Mouse (Mus musculus) kidney, embryonic 15.5 days (tissue): ENCODE measurements around the gene Tulp2. TPM values are rescaled to one million over a fixed set of nuclear protein-coding genes. Genes with fewer than 3 reads are reported as not detected.

Source experiments
- ATAC-seq: fragments of 200-750 bp; cut with Nextera tagmentation; replicated peaks from 2 replicates; pipeline ENCODE4 v1.8.0; 2017; ENCODE audit warnings: moderate TSS enrichment; ENCODE audit not compliant: low FRiP score
- H3K27ac ChIP-seq: fragments of 300-500 bp; sonication (generic); 2 replicates; pipeline ENCODE4 v1.5.1; 2015; ENCODE audit warnings: mild to moderate bottlenecking, inconsistent platforms
- H3K27me3 ChIP-seq: fragments of 300-500 bp; sonication (generic); 2 replicates; pipeline ENCODE4 v1.6.1; 2015; ENCODE audit warnings: inconsistent platforms
- H3K36me3 ChIP-seq: fragments of 300-500 bp; sonication (generic); 2 replicates; pipeline ENCODE4 v1.6.1; 2015; ENCODE audit warnings: inconsistent platforms
- H3K4me1 ChIP-seq: fragments of 300-500 bp; sonication (generic); 2 replicates; pipeline ENCODE4 v1.6.1; 2015; ENCODE audit warnings: inconsistent platforms
- H3K4me2 ChIP-seq: fragments of 300-500 bp; sonication (generic); 2 replicates; pipeline ENCODE4 v1.6.1; 2015; ENCODE audit warnings: moderate library complexity, mild to moderate bottlenecking, inconsistent platforms
- H3K4me3 ChIP-seq: fragments of 300-500 bp; sonication (generic); replicated peaks from 2 replicates; pipeline ENCODE4 v1.5.1; 2015; ENCODE audit warnings: mild to moderate bottlenecking, inconsistent platforms
- H3K9ac ChIP-seq: fragments of 300-500 bp; sonication (generic); 2 replicates; pipeline ENCODE4 v1.6.1; 2015; ENCODE audit warnings: mild to moderate bottlenecking, inconsistent platforms
- H3K9me3 ChIP-seq: fragments of 300-500 bp; sonication (generic); replicated peaks from 2 replicates; pipeline ENCODE4 v1.6.1; 2016; ENCODE audit warnings: inconsistent platforms
- WGBS: fragments of 180-500 bp; shearing (Covaris S2); methylation state at CpG from one replicate; pipeline ENCODE4 v1.1.7; 2015; ENCODE audit warnings: mixed read lengths; 5-methylcytosine and 5-hydroxymethylcytosine counted together
- polyA plus RNA-seq: library from polyadenylated mRNA; unstranded; fragments of >200 nt; fragmentation: Nextera tagmentation; extraction: Ambion mirVana; gene quantifications from 2 replicates; pipeline ENCODE4 v1.2.1, GENCODE M21; 2015

Gene Tulp2
- polyA plus RNA-seq, 1 experiment from 2014 or later: 1.0 TPM

DNA sequence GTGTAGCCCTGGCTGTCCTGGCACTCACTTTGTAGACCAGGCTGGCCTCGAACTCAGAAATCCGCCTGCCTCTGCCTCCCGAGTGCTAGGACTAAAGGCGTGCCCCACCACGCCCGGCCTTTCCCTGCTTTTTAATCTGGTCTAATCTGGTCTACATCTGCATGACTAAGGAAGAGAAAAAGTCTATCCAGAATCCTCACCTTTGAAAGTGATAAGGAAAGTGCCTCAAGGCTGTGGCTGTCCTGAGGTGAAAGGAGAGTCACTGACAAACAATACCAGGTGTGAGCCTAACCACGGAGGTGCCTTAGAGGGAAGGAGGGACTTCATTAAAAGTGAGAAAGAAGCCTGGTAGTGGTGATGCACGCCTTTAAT, 69.8 kb downstream of the Tulp2 start:
- H3K36me3 ChIP-seq: no peaks in the 10 kb centered on the region
- no peaks in the 10 kb centered on the region for H3K9me3 ChIP-seq
- no peak for ATAC-seq
- H3K4me1 ChIP-seq: peaks cover 29% of the 10 kb centered on the region
- H3K27ac ChIP-seq: no peak overlapping the region
- H3K4me2 ChIP-seq: no peak overlapping the region
- H3K9ac ChIP-seq: no peak overlapping the region
- no peak overlapping the region for H3K4me3 ChIP-seq
- H3K27me3 ChIP-seq: no peaks in the 10 kb centered on the region
- WGBS: 78% methylated on average over 8 of the region's 8 CpGs

DNA sequence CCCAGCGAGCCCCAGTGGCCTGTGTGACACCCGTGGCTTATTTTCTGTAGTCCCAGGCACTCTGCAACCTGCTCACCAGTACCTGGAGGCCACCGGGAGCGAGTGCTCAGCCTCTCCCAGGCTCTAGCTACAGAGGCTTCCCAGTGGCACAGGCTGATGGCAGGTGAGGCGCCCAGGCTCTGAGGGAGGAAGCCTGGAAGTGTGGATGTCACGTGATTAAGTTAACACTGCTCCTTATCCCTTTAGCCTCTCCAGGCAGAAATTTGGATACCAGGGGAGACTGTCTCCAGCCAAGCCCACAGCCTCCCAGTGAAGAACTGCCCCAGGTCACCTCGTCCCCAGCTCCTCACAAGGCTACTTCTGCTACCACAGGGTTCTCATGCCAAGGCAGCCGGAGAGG, 71.8 kb downstream of the Tulp2 start:
- Histone ChIP-seq H3K9ac (no peak overlapping the region), H3K4me1 (peaks cover 29% of the 10 kb centered on the region), H3K27me3 (no peaks in the 10 kb centered on the region), H3K4me3 (no peak overlapping the region), H3K27ac (peak overlapping the region; percentile 73), H3K9me3 (no peaks in the 10 kb centered on the region), H3K4me2 (no peak overlapping the region), H3K36me3 (no peaks in the 10 kb centered on the region)
- WGBS: 74% methylated on average over 8 of the region's 8 CpGs
- ATAC-seq: 0 out of 2 replicates have a peak, but pooled peaks have one; percentile 3

DNA sequence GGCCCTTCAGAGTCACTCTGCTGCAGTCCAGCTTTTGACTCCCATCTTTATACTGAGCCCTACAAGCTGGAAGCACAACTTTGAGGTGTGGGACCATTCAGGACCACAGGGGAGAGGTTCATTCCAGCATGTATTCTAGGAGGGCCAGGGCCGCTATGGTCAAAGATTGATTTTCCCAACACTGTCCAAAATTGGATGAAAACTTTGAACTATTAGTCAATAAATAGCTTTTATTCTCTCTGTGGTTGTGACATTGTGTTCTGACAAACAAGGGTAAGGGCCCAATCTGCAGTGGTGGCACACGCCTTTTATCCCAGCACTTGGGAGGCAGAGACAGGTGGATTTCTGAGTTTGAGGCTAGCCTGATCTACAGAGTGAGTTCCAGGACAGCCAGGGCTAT, 72.3 kb downstream of the Tulp2 start:
- peaks cover 34% of the 10 kb centered on the region for H3K4me1 ChIP-seq
- ATAC-seq: 0 out of 2 replicates have a peak, but pooled peaks have one; percentile 4
- no peaks in the 10 kb centered on the region for H3K9me3 ChIP-seq
- H3K4me3 ChIP-seq: no peak overlapping the region
- no peak overlapping the region for H3K4me2 ChIP-seq
- no peak overlapping the region for H3K9ac ChIP-seq
- 94% methylated on average over 2 of the region's 2 CpGs for WGBS
- no peaks in the 10 kb centered on the region for H3K27me3 ChIP-seq
- peak overlapping the region; percentile 73 for H3K27ac ChIP-seq
- no peaks in the 10 kb centered on the region for H3K36me3 ChIP-seq

DNA sequence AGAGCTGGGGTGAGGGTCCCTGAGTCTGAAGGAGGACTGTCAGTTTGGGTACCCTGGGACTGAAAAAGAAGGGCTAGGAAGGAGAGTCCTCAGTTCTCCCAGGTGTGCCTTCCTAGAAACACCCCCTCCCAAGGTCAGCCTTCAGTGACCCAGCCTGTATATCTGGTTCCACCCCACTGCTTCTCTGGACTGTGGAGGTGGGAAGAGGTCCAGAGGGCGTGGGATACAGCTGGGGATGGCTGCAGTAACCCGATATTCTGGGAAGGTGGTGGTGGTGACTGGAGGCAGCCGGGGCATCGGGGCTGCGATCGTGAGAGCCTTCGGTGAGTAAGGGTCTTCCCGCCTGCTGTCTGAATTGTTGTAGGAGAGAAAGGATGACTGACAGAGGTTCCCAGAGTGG, 73.1 kb downstream of the Tulp2 start, which contains the start of gene Hsd17b14:
Gene Hsd17b14 (plus strand): TSS at position 150 of the 400 bp plus-strand sequence.
- peak; percentile 61 for ATAC-seq
- Histone ChIP-seq H3K36me3 (no peaks in the 10 kb centered on the region), H3K4me1 (peaks cover 35% of the 10 kb centered on the region), H3K4me2 (peak within 1 kb of the TSS; percentile 39), H3K9ac (no peak within 1 kb of the TSS), H3K27me3 (no peaks in the 10 kb centered on the region), H3K4me3 (peak within 1 kb of the TSS; percentile 6; the same call in 1 of the 2 replicates), H3K9me3 (no peaks in the 10 kb centered on the region), H3K27ac (peak within 1 kb of the TSS; percentile 73)
- 7% methylated on average over 8 of the region's 8 CpGs for WGBS

DNA sequence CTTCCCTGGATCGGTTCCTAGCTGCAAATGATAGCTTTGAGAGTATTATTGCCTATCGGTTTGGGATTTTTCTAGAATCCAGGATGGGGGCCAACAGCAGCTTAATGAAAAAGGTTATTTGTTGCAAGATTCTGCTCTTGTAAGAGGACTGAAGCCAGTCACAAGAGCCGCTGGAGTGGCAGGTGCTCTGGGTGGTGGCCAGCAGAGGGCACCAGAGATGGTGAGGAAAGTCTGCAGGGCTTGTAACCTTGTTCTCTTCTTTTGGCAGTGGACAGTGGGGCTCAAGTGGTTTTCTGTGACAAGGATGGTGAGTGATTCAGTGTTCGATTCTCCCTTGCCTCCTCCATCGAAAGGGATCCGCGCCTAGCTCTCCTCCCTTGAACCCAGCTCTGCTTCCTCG, 74.1 kb downstream of the Tulp2 start:
- Histone ChIP-seq H3K4me1 (peaks cover 35% of the 10 kb centered on the region), H3K4me3 (no peak overlapping the region), H3K36me3 (no peaks in the 10 kb centered on the region), H3K9me3 (no peaks in the 10 kb centered on the region), H3K9ac (no peak overlapping the region), H3K27ac (0 out of 2 replicates have a peak overlapping the region, but pooled peaks have one; percentile 4), H3K27me3 (no peaks in the 10 kb centered on the region), H3K4me2 (peak overlapping the region; percentile 10)
- WGBS: 21% methylated on average over 8 of the region's 8 CpGs
- ATAC-seq: no peak

DNA sequence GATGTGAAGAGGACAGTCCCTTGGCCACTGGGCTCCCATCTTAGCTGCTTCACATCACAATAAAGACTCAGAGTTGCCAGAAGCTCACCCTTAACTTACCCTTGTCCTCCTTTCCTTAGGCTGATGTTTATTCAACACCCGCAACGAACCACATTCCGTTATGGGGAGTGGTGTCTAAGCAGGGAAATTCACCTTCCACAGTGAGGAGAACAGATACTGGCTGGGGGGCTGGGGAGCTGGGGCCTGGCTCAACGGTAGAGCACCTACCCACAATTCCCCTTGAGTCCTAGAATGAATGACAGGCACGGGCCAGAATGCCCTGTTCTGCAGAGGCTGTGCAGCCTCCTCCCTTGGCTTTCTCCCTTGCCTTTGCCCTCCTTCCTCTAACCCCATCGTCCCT, 77.2 kb downstream of the Tulp2 start:
- ATAC-seq: no peak
- WGBS: 60% methylated on average over 5 of the region's 6 CpGs
- Histone ChIP-seq H3K9ac (no peak overlapping the region), H3K4me3 (no peak overlapping the region), H3K4me2 (no peak overlapping the region), H3K27me3 (no peaks in the 10 kb centered on the region), H3K36me3 (no peaks in the 10 kb centered on the region), H3K9me3 (no peaks in the 10 kb centered on the region), H3K27ac (no peak overlapping the region), H3K4me1 (peaks cover 41% of the 10 kb centered on the region)

DNA sequence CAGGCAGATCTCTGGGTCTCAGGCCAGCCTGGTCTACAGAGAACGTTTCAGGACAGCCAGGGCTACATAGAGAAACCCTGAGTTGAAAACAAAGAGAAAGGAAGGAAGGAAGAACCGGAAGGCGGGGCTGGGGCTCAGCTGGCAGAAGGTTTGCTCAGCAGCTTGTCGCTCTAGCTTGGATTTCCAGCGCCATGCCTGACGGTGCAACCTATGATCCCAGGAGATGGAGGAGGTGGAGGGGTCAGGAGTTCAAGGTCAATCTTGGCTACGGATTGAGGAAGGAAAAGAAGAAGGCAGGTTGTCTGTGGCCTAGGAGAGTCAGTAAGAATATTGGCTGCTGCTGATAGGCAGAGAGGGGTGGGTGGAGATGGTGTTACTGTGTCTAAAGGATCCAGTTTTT, 78.6 kb downstream of the Tulp2 start:
- ATAC-seq: no peak
- Histone ChIP-seq H3K4me2 (no peak overlapping the region), H3K36me3 (no peaks in the 10 kb centered on the region), H3K4me1 (peaks cover 33% of the 10 kb centered on the region), H3K27me3 (no peaks in the 10 kb centered on the region), H3K4me3 (no peak overlapping the region), H3K9ac (no peak overlapping the region), H3K9me3 (no peaks in the 10 kb centered on the region), H3K27ac (no peak overlapping the region)
- WGBS: 77% methylated on average over 7 of the region's 7 CpGs

DNA sequence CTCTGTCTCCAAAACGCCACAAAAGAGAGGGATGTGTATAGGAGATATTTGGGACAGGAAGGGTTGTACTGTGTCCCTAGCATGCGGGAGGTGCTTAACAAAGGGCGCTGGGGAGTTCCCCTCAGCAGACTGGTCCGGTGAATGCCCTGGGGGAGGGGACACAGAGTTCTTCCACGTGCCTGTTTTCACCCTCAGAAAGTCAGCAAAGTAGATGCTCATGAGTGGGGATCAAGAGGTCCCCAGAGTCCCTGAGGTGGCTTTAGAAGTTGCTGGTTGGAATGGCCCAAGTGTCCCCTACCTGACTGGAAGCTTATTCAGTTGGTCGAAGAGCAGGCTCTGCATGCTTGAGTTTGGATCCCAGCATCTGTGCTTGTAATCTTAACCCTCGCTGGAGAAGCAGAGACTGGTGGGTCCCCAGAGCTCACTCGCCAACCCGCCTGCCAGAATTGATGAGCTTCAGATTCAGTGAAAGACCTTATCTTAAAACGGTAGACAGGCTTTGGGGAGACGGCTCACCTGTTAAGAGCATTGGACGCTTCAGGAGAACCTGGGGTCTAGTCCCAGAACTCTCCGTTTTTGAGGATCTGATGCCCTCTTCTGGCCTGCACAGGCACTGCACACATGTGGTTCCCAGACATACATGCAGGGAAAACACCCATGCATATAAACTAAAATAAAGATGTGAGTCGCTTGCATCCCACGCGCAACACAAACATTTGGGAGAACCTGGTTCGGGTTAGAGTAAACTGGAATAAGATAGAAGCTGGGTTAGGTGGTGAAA, 79.4 kb downstream of the Tulp2 start:
- H3K27ac ChIP-seq: peak overlapping the region; percentile 32; the same call in 1 of the 2 replicates
- H3K4me1 ChIP-seq: peaks cover 32% of the 10 kb centered on the region
- 19% methylated on average over 17 of the region's 17 CpGs for WGBS
- H3K4me2 ChIP-seq: peak overlapping the region; percentile 40
- H3K9ac ChIP-seq: no peak overlapping the region
- H3K4me3 ChIP-seq: 0 out of 2 replicates have a peak overlapping the region, but pooled peaks have one; percentile 2
- H3K36me3 ChIP-seq: no peaks in the 10 kb centered on the region
- H3K27me3 ChIP-seq: no peaks in the 10 kb centered on the region
- H3K9me3 ChIP-seq: no peaks in the 10 kb centered on the region
- peak; percentile 50; the same call in 1 of the 2 replicates for ATAC-seq

DNA sequence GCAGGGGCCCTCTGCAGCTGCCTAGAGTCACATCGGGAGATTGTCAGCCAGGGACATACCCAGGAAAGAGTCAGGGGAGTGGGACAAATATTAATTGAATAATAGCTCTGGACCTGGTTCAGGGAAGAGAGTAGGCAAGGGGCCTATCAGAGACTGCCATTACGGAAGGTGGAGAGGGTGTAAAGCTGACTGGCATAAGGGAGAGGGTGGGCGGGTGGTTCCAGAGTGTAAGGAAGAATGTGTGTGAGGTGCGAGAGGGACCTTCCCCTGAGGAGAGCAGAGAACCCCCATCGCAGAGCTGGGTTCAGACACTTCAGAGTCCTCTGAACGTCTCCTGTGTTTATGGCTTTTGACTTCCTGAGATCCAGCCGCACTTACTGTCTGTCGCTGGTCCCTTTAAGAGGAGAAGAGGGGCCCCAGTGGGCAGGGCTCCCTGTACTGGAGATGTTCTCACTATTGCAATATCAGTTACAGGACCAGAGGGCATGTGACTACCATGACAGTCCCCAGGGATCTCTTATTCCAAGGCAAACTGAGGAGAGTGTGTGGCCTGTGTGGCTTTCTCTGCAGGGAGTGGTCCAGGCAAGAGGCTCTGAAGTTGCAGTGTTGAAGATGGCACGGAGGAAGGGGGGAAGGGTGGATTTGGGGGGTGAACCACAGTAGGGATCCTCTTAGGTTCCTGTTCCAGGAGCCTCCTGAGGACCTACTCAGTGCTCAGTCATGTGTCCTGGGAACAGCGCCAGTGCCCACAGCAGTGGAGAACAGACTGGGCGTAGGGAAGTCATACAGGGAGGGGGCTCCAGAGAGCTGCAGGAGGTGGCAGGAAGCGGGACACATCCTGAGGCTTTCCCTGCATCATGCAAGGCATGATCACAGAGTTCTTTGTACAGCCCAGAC, 80.2 kb downstream of the Tulp2 start:
- Histone ChIP-seq H3K4me3 (0 out of 2 replicates have a peak overlapping the region, but pooled peaks have one; percentile 2), H3K36me3 (no peaks in the 10 kb centered on the region), H3K27ac (peak overlapping the region; percentile 32; the same call in 1 of the 2 replicates), H3K27me3 (no peaks in the 10 kb centered on the region), H3K9ac (no peak overlapping the region), H3K4me1 (peaks cover 32% of the 10 kb centered on the region), H3K9me3 (no peaks in the 10 kb centered on the region), H3K4me2 (peak overlapping the region; percentile 40)
- WGBS: 27% methylated on average over 12 of the region's 12 CpGs
- ATAC-seq: peak; percentile 77

DNA sequence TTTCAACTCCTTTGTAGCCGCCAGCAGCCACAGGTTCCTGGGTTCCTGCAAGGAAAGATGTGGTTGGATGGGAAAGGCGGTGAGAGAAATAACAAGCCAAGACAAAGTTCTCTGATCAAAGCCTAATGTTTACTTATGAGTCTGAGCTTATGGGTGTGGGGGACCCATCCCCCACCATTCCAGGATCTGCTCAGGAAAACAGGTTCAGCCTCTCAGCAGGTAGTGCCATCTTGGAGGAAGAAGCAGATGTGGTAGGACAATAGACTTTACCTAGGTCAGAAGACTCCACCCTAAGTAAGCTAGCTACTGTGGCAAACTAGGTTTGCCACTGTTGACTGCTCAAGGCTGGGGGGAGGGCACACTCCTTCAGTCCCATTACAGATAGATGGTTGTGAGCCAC, 83.1 kb downstream of the Tulp2 start:
- H3K4me2 ChIP-seq: no peak overlapping the region
- no peaks in the 10 kb centered on the region for H3K27me3 ChIP-seq
- peaks cover 53% of the 10 kb centered on the region for H3K4me1 ChIP-seq
- H3K9me3 ChIP-seq: no peaks in the 10 kb centered on the region
- no peak overlapping the region for H3K27ac ChIP-seq
- no peak overlapping the region for H3K9ac ChIP-seq
- no peak overlapping the region for H3K4me3 ChIP-seq
- 75% methylated on average over 2 of the region's 2 CpGs for WGBS
- H3K36me3 ChIP-seq: no peaks in the 10 kb centered on the region
- ATAC-seq: no peak

DNA sequence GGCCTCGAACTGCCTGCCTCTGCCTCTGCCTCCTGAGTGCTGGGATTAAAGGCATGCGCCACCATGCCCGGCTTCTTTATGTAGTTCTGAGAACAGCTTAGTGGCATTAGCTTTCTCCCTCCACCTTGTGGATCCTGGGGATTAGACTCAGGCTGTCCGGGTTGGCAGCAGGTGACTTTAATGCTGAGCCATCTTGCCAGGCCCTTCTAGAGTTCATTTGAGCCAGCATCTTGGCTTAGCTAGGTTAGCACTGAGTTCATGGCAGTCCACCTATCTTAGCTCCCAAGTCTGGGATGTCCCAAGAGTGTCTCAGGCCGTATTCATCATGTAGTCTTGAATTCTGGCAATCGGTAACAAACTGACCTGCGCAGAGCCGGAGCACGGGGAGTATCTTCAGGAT, 83.8 kb downstream of the Tulp2 start:
- Histone ChIP-seq H3K4me2 (no peak overlapping the region), H3K36me3 (no peaks in the 10 kb centered on the region), H3K9me3 (no peaks in the 10 kb centered on the region), H3K27ac (no peak overlapping the region), H3K9ac (no peak overlapping the region), H3K27me3 (no peaks in the 10 kb centered on the region), H3K4me1 (peaks cover 56% of the 10 kb centered on the region), H3K4me3 (no peak overlapping the region)
- ATAC-seq: no peak
- 91% methylated on average over 9 of the region's 9 CpGs for WGBS
